Mouse (Mus musculus) neural tube, embryonic 13.5 days (tissue): Measurements from ENCODE around the gene Hras. TPM values are rescaled to one million over a fixed set of nuclear protein-coding genes. Genes with fewer than 3 reads are reported as not detected.

Experiments
- ATAC-seq: fragments of 200-750 bp; cut with Nextera tagmentation; 2 replicates; pipeline ENCODE4 v1.8.0; 2017; ENCODE audit warnings: low read depth, mild to moderate bottlenecking, moderate TSS enrichment, moderate library complexity
- H3K27ac ChIP-seq: fragments of 300-500 bp; sonication (generic); replicated peaks from 2 replicates; pipeline ENCODE4 v1.5.1; 2015; ENCODE audit warnings: moderate library complexity, mild to moderate bottlenecking, inconsistent platforms
- H3K27me3 ChIP-seq: fragments of 300-500 bp; sonication (generic); 2 replicates; pipeline ENCODE4 v1.6.1; 2015; ENCODE audit warnings: mild to moderate bottlenecking, inconsistent platforms
- H3K36me3 ChIP-seq: fragments of 300-500 bp; sonication (generic); 2 replicates; pipeline ENCODE4 v1.6.1; 2015; ENCODE audit warnings: mild to moderate bottlenecking, inconsistent platforms
- H3K4me1 ChIP-seq: fragments of 300-500 bp; sonication (generic); replicated peaks from 2 replicates; pipeline ENCODE4 v1.6.1; 2015; ENCODE audit warnings: inconsistent platforms
- H3K4me2 ChIP-seq: fragments of 300-500 bp; sonication (generic); 2 replicates; pipeline ENCODE4 v1.6.1; 2015; ENCODE audit warnings: inconsistent platforms, mild to moderate bottlenecking, moderate library complexity
- H3K4me3 ChIP-seq: fragments of 300-500 bp; sonication (generic); 2 replicates; pipeline ENCODE4 v1.5.1; 2015; ENCODE audit warnings: mild to moderate bottlenecking, inconsistent platforms
- H3K9ac ChIP-seq: fragments of 300-500 bp; sonication (generic); 2 replicates; pipeline ENCODE4 v1.6.1; 2015; ENCODE audit warnings: moderate library complexity, mild to moderate bottlenecking, inconsistent platforms
- H3K9me3 ChIP-seq: fragments of 300-500 bp; sonication (generic); 2 replicates; pipeline ENCODE4 v1.6.1; 2016; ENCODE audit warnings: inconsistent platforms
- WGBS: fragments of 180-500 bp; shearing (Covaris S2); methylation state at CpG from one replicate; pipeline ENCODE4 v1.1.7; 2015; 5-methylcytosine and 5-hydroxymethylcytosine counted together
- polyA plus RNA-seq: library from polyadenylated mRNA; unstranded; fragments of >200 nt; fragmentation: Nextera tagmentation; extraction: Ambion mirVana; gene quantifications from 2 replicates; pipeline ENCODE4 v1.2.1, GENCODE M21; 2015

Gene Hras
- polyA plus RNA-seq, 1 experiment from 2014 or later = 139 TPM

- no peaks in the 10 kb centered on the region for H3K27me3 ChIP-seq
- no peaks in the 10 kb centered on the region for H3K9me3 ChIP-seq
- H3K27ac ChIP-seq = 0 out of 2 replicates have a peak overlapping the region, but pooled peaks have one; percentile 87
- peaks cover 42% of the 10 kb centered on the region for H3K4me1 ChIP-seq
- 0 out of 2 replicates have a peak overlapping the region, but pooled peaks have one; percentile 69 for H3K4me2 ChIP-seq
- no peak overlapping the region for H3K9ac ChIP-seq
- WGBS = 83% methylated on average over 1 of the region's 1 CpGs
- H3K4me3 ChIP-seq = no peak overlapping the region
- ATAC-seq = no peak
- peaks cover 9% of the 10 kb centered on the region; the same call in 1 of the 2 replicates for H3K36me3 ChIP-seq
Observed at GRCm38 (mm10) chr7:141220377-141220776, 26.6 kb upstream of the Hras start.

GRCm38 (mm10) chr7:141219558-141220099 lies 25.8 kb upstream of the Hras start:
- Histone ChIP-seq H3K9ac (no peak overlapping the region), H3K27ac (no peak overlapping the region), H3K4me1 (peaks cover 50% of the 10 kb centered on the region), H3K27me3 (no peaks in the 10 kb centered on the region), H3K9me3 (no peaks in the 10 kb centered on the region), H3K4me2 (no peak overlapping the region), H3K36me3 (peaks cover 9% of the 10 kb centered on the region; the same call in 1 of the 2 replicates), H3K4me3 (no peak overlapping the region)
- ATAC-seq = no peak
- WGBS = 95% methylated on average over 1 of the region's 1 CpGs

DNA sequence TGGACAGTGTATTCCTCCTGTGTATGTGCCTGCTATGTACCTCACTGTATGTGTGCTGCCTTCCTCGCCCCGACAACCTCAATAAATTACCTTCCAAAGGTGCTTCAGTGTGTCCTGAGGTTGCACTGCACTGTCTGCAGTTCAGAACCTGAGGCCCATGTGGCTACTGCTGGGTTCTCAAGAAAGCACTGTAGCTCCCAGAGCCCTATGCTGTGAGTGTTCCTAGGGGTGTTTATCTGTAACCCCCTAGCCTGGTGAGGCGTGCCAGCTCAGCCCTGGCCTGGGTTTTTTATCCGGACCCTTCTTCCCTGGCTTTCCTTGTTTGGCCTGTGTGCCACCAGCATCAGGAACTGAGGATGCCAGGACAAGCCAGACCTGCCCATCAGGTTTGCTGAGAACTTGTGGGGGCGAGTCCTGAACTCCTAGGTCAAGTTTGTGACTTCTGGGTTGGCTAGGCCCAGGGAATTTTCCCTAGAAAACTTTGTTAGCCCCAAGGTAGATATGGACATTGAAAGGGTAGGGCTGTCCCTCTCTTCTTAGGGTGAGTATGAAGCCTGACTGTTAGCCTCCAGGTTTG lies 24.8 kb upstream of the Hras start:
- H3K4me1 ChIP-seq = peaks cover 50% of the 10 kb centered on the region
- no peak for ATAC-seq

DNA sequence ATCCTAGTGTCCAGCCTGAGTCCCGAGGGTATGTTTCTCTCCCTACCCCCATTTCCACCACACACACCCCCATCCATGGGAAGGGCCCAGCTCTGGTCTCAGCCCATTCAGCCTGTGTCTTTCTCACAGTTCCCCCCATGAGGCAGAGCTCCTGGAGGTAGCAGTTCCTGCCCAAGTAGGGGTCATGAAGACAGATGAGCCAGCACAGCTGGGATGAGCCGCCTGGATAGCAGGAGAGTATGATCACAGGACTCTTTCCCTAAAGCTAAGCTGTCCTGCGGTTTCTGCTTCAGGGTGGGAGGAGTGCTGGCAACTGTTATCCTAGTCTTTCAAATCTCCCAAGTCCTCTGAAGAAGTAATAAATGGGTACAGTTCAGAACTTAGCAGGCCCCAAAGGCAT lies 24.3 kb upstream of the Hras start:
- H3K9ac ChIP-seq = peak overlapping the region; percentile 35; the same call in 1 of the 2 replicates
- WGBS = 78% methylated on average over 3 of the region's 3 CpGs
- ATAC-seq = no peak

More for the DNA sequence above, 24.8 kb upstream of the Hras start:
- Histone ChIP-seq H3K27me3 (no peaks in the 10 kb centered on the region), H3K4me2 (no peak overlapping the region), H3K4me3 (no peak overlapping the region), H3K9ac (no peak overlapping the region), H3K36me3 (peaks cover 9% of the 10 kb centered on the region; the same call in 1 of the 2 replicates), H3K27ac (no peak overlapping the region), H3K9me3 (no peaks in the 10 kb centered on the region)
- 92% methylated on average over 5 of the region's 5 CpGs for WGBS

DNA sequence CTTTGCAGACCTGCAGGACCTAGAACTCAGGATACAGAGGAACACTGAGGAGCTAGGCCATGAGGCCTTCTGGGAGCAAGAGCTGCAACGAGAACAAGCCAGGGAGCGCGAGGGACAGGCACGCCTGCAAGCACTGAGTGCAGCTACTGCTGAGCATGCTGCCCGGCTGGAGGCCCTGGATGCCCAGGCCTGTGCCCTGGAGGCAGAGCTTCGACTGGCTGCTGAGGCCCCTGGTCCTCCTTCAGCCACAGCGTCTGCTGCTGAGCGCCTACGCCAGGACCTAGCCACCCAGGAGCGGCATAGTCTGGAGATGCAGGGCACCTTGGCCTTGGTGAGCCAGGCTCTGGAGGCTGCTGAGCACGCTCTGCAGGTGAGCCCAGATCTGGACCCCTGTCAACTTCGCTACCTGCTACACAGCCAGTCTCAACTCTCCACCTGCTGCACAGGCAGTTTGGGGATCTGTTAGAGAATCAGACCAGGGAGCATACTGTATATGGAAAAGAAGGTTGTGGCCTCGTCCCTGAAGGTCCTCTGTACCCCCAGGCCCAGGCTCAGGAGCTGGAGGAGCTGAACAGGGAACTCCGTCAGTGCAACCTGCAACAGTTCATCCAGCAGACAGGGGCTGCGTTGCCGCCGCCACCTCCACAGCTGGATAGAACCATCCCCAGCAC lies 23.7 kb upstream of the Hras start:
- H3K36me3 ChIP-seq = peaks cover 9% of the 10 kb centered on the region; the same call in 1 of the 2 replicates
- 0 out of 2 replicates have a peak overlapping the region, but pooled peaks have one; percentile 35 for H3K9ac ChIP-seq
- no peak for ATAC-seq
- H3K4me1 ChIP-seq = peaks cover 46% of the 10 kb centered on the region
- H3K4me2 ChIP-seq = 0 out of 2 replicates have a peak overlapping the region, but pooled peaks have one; percentile 94
- H3K27ac ChIP-seq = no peak overlapping the region
- WGBS = 93% methylated on average over 17 of the region's 17 CpGs
- no peak overlapping the region for H3K4me3 ChIP-seq
- H3K27me3 ChIP-seq = no peaks in the 10 kb centered on the region
- no peaks in the 10 kb centered on the region for H3K9me3 ChIP-seq

More for the DNA sequence above, 24.3 kb upstream of the Hras start:
- no peak overlapping the region for H3K27ac ChIP-seq
- no peaks in the 10 kb centered on the region for H3K27me3 ChIP-seq
- no peak overlapping the region for H3K4me2 ChIP-seq
- peaks cover 9% of the 10 kb centered on the region; the same call in 1 of the 2 replicates for H3K36me3 ChIP-seq
- no peaks in the 10 kb centered on the region for H3K9me3 ChIP-seq
- H3K4me3 ChIP-seq = no peak overlapping the region
- H3K4me1 ChIP-seq = peaks cover 50% of the 10 kb centered on the region

GRCm38 (mm10) chr7:141216894-141217293 lies 23.1 kb upstream of the Hras start:
- Histone ChIP-seq H3K27me3 (no peaks in the 10 kb centered on the region), H3K4me1 (peaks cover 41% of the 10 kb centered on the region), H3K27ac (no peak overlapping the region), H3K36me3 (peaks cover 9% of the 10 kb centered on the region; the same call in 1 of the 2 replicates), H3K9ac (peak overlapping the region; percentile 82; the same call in 1 of the 2 replicates), H3K4me3 (peak overlapping the region; percentile 58; the same call in 1 of the 2 replicates), H3K4me2 (peak overlapping the region; percentile 94), H3K9me3 (no peaks in the 10 kb centered on the region)
- 89% methylated on average over 11 of the region's 11 CpGs for WGBS
- no peak for ATAC-seq

GRCm38 (mm10) chr7:141215880-141216733 lies 22.3 kb upstream of the Hras start:
- Histone ChIP-seq H3K36me3 (peaks cover 9% of the 10 kb centered on the region; the same call in 1 of the 2 replicates), H3K4me2 (peak overlapping the region; percentile 94), H3K4me3 (peak overlapping the region; percentile 58), H3K4me1 (peaks cover 36% of the 10 kb centered on the region), H3K27me3 (no peaks in the 10 kb centered on the region), H3K9me3 (no peaks in the 10 kb centered on the region), H3K9ac (peak overlapping the region; percentile 82), H3K27ac (peak overlapping the region; percentile 59)
- under 1% methylated on average over 42 of the region's 42 CpGs for WGBS
- ATAC-seq = peak; percentile 64

- H3K27me3 ChIP-seq = no peaks in the 10 kb centered on the region
- under 1% methylated on average over 41 of the region's 41 CpGs for WGBS
- H3K4me2 ChIP-seq = peak within 1 kb of the TSS; percentile 94
- ATAC-seq = peak; percentile 96
- peak within 1 kb of the TSS; percentile 87 for H3K27ac ChIP-seq
- no peaks in the 10 kb centered on the region for H3K9me3 ChIP-seq
- peak within 1 kb of the TSS; percentile 58 for H3K4me3 ChIP-seq
- H3K36me3 ChIP-seq = peaks cover 9% of the 10 kb centered on the region; the same call in 1 of the 2 replicates
- H3K9ac ChIP-seq = peak within 1 kb of the TSS; percentile 82
- H3K4me1 ChIP-seq = peaks cover 28% of the 10 kb centered on the region
Observed at GRCm38 (mm10) chr7:141215101-141215879, 21.5 kb upstream of the Hras start, which contains the start of gene Rassf7. Gene Rassf7 (plus strand): TSS chr7:141215860.

GRCm38 (mm10) chr7:141214310-141214709 lies 20.5 kb upstream of the Hras start:
- Histone ChIP-seq H3K4me1 (peaks cover 28% of the 10 kb centered on the region), H3K9me3 (no peaks in the 10 kb centered on the region), H3K4me2 (no peak overlapping the region), H3K36me3 (peaks cover 9% of the 10 kb centered on the region; the same call in 1 of the 2 replicates), H3K9ac (no peak overlapping the region), H3K27me3 (no peaks in the 10 kb centered on the region), H3K4me3 (no peak overlapping the region), H3K27ac (0 out of 2 replicates have a peak overlapping the region, but pooled peaks have one; percentile 5)
- 78% methylated on average over 3 of the region's 3 CpGs for WGBS
- no peak for ATAC-seq

GRCm38 (mm10) chr7:141213605-141214235 lies 19.9 kb upstream of the Hras start, which contains the start of gene Lmntd2:
Gene Lmntd2 (minus strand): TSS chr7:141214080.
- Histone ChIP-seq H3K27me3 (no peaks in the 10 kb centered on the region), H3K9ac (peak within 1 kb of the TSS; percentile 82), H3K4me2 (peak within 1 kb of the TSS; percentile 94), H3K4me1 (peaks cover 28% of the 10 kb centered on the region), H3K9me3 (no peaks in the 10 kb centered on the region), H3K27ac (peak within 1 kb of the TSS; percentile 87), H3K4me3 (peak within 1 kb of the TSS; percentile 58), H3K36me3 (peaks cover 9% of the 10 kb centered on the region; the same call in 1 of the 2 replicates)
- ATAC-seq = no peak
- 93% methylated on average over 11 of the region's 11 CpGs for WGBS
